Comparison of ENCODE assay signal across 8 mouse cellular contexts in genomic region chr14:77036226-77037046, GRCm38 (mm10). TPM values are rescaled to one million over a fixed set of nuclear protein-coding genes. Genes with fewer than 3 reads are reported as not detected.
A peak's percentile ranks its signal among the peaks of the same experiment; 100 is the strongest.
DNase-seq lines count a peak whose midpoint lies in the region; ATAC-seq and TF ChIP-seq lines count a peak whose summit lies in the region.

Gene Ccdc122, plus strand, starts transcription at chr14:77036772.
Gene Lacc1, minus strand, starts transcription at chr14:77036904.

- H3K4me1 ChIP-seq in cortical plate, adult 2 months (ENCODE audit: control insufficient read depth, insufficient read depth, low read length): peaks cover 2% of the 10 kb centered on the region

- peak; percentile 88 for ATAC-seq in megakaryocyte-erythroid progenitor cell, adult 5-6 weeks (replicated peaks; ENCODE audit: low FRiP score, low TSS enrichment, poor library complexity, severe bottlenecking)

- intact Hi-C loops in left cerebral cortex, postnatal 25 days (cut with DNase I): no loop called here

- H3K27ac ChIP-seq in cortical plate, adult 2 months (ENCODE audit: insufficient read depth, low read length): peak within 1 kb of the TSS; percentile 54; the same call in 1 of the 2 replicates

- DNase-seq in adipocyte (ENCODE audit: low spot score): peak; percentile 69
- DNase-seq in gastrocnemius, postnatal 10 days: peak; percentile 89
- peak; percentile 89 for DNase-seq in induced T-regulatory cell, adult 2 months (ENCODE audit: low read depth)
- DNase-seq in left cerebral cortex, postnatal 25 days (ENCODE audit: low spot score in 2 of 2): peak; percentile 38 to 76
- peak; percentile 71 for DNase-seq in right cerebral cortex, postnatal 14 days
- DNase-seq in urinary bladder, postnatal 25 days (ENCODE audit: low spot score): peak; percentile 85

- peak within 1 kb of the TSS; percentile 38 for H3K4me3 ChIP-seq in cortical plate, adult 2 months (ENCODE audit: insufficient read depth, low read length)

- 0 out of 2 replicates have a peak, but pooled peaks have one; percentile 11 for TF ChIP-seq CTCF in cortical plate, adult 2 months (IDR thresholded peaks at IDR 0.05; ENCODE audit: extremely low read depth, insufficient read depth, low read length)

- no peak for TF ChIP-seq POLR2A in cortical plate, adult 2 months (IDR thresholded peaks at IDR 0.05; ENCODE audit: extremely low read depth, insufficient read depth, low read length)

RNA-seq across cellular contexts. Expression of gene Ccdc122, which starts in this region (rescaled TPM):
- polyA plus RNA-seq in cortical plate, adult 2 months (2012; rRNA removed): 2.7 and 2.8 TPM in 2 replicates
- total RNA-seq in gastrocnemius, postnatal 10 days (2021): 1 to 10 TPM; 1.1 to 2.0 TPM
- total RNA-seq in left cerebral cortex, postnatal 25 days (2021): under 1 TPM; 0.94 to 0.99 TPM
- total RNA-seq in megakaryocyte-erythroid progenitor cell, adult 5-6 weeks (2014; fragmentation: Nextera tagmentation): 2.5 and 4.4 TPM in 2 replicates
- 6.7 and 12.6 TPM in 2 replicates for total RNA-seq in megakaryocyte-erythroid progenitor cell, adult 5-6 weeks (2017)

RNA-seq across cellular contexts. Expression of gene Lacc1, which starts in this region (rescaled TPM):
- polyA plus RNA-seq in cortical plate, adult 2 months (2012; rRNA removed): 5.0 and 5.5 TPM in 2 replicates
- 1 to 10 TPM; 2.9 to 3.5 TPM for total RNA-seq in gastrocnemius, postnatal 10 days (2021)
- 1 to 10 TPM; 3.3 to 4.8 TPM for total RNA-seq in left cerebral cortex, postnatal 25 days (2021)
- 3.0 and 3.5 TPM in 2 replicates for total RNA-seq in megakaryocyte-erythroid progenitor cell, adult 5-6 weeks (2014; fragmentation: Nextera tagmentation)
- total RNA-seq in megakaryocyte-erythroid progenitor cell, adult 5-6 weeks (2017): 1.3 and 2.7 TPM in 2 replicates

Comparison
In these comparisons a context has a peak if more than half of its experiments do, and no peak if none do; other contexts are left out.
1. Peak in every context shown above with its lines: DNase-seq, ATAC-seq, H3K4me3 ChIP-seq and H3K27ac ChIP-seq.